Mouse (Mus musculus) CH12.LX (cell line): ENCODE results near the gene Ulk4.

Experiments
- CHD2 ChIP-seq: IDR thresholded peaks from 2 replicates; pipeline ENCODE4 v1.6.1; 2011; ENCODE audit warnings: low read length, improper control_type of control experiment
- CTCF ChIP-seq, 2 experiments: IDR thresholded peaks in 1 of 2; conservative IDR thresholded peaks in 1 of 2; 2 replicates each; pipeline ENCODE4 v1.5.1; 2011 to 2012; ENCODE audit warnings: low read depth in 2 of 2, low read length in 2 of 2, improper control_type of control experiment in 1 of 2, inconsistent platforms in 1 of 2, mild to moderate bottlenecking in 1 of 2, moderate library complexity in 1 of 2
- E2F4 ChIP-seq: IDR thresholded peaks from 2 replicates; pipeline ENCODE4 v1.6.1; 2011; ENCODE audit warnings: low read depth, low read length, improper control_type of control experiment; ENCODE audit not compliant: insufficient replicate concordance
- KAT2A ChIP-seq: IDR thresholded peaks from 2 replicates; pipeline ENCODE4 v1.6.1; 2012; ENCODE audit warnings: low read length, improper control_type of control experiment, inconsistent platforms; ENCODE audit not compliant: insufficient replicate concordance
- MAX ChIP-seq: IDR thresholded peaks from 2 replicates; pipeline ENCODE4 v1.6.1; 2011; ENCODE audit warnings: low read length, improper control_type of control experiment
- NRF1 ChIP-seq: IDR thresholded peaks from 2 replicates; pipeline ENCODE4 v1.6.1; 2014; ENCODE audit warnings: low read depth, mild to moderate bottlenecking, inconsistent platforms, low read length, improper control_type of control experiment, moderate library complexity
- PAX5 ChIP-seq: IDR thresholded peaks from 2 replicates; pipeline ENCODE4 v1.6.1; 2012; ENCODE audit warnings: low read length, inconsistent platforms, mixed read lengths
- POLR2A ChIP-seq: IDR thresholded peaks from 2 replicates; pipeline ENCODE4 v1.6.1; 2011; ENCODE audit warnings: low read depth, mild to moderate bottlenecking, improper control_type of control experiment, low read length
- SMC3 ChIP-seq: IDR thresholded peaks from 2 replicates; pipeline ENCODE4 v1.6.1; 2011; ENCODE audit warnings: low read depth, low read length, improper control_type of control experiment
- ZMIZ1 ChIP-seq: IDR thresholded peaks from 2 replicates; pipeline ENCODE4 v1.6.1; 2012; ENCODE audit warnings: low read depth, mild to moderate bottlenecking, inconsistent platforms, low read length, improper control_type of control experiment

DNA sequence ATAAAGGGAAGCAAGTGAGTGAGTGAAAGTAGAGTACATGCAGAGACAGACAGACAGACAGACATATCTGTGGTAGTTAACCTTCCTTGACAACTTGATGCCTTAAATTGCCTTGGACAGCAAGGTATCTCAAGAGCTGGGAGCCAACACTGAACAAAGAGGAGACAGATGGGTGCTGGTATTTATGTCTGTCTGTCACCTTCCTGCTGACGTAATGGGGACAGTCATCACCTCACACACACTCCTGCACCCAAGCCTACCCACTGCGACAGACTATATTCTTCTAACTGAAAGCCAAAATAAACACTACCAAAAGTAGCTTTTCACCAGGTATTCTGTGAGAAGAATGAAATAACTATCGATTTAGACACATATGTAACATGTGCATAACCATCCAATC lies 196.2 kb downstream of the Ulk4 start:
- TF ChIP-seq CTCF (conservative IDR thresholded peaks at IDR 0.05 in 1 of 2, IDR thresholded peaks at IDR 0.05 in 1 of 2; ENCODE audit: low read depth in 2 of 2, low read length in 2 of 2): no peak
- no peak for TF ChIP-seq NRF1
- TF ChIP-seq POLR2A: no peak
- TF ChIP-seq ZMIZ1: no peak
- no peak for TF ChIP-seq KAT2A
- no peak for TF ChIP-seq CHD2
- no peak for TF ChIP-seq SMC3
- TF ChIP-seq PAX5: no peak
- TF ChIP-seq E2F4: no peak
- no peak for TF ChIP-seq MAX
